Mouse (Mus musculus) thymus, adult 2 months (tissue): Measurements from ENCODE around the gene Slc12a4.

Source experiments
- CTCF ChIP-seq: fragments of 200-500 bp; IDR thresholded peaks from 2 replicates; pipeline ENCODE4 v1.5.1; 2012; ENCODE audit warnings: mild to moderate bottlenecking, control low read depth, low read length, moderate library complexity, borderline replicate concordance; ENCODE audit not compliant: control insufficient read depth, poor library complexity, insufficient read depth; ENCODE audit errors: extremely low read depth
- POLR2A ChIP-seq: fragments of 200-500 bp; IDR thresholded peaks from 2 replicates; pipeline ENCODE4 v1.6.1; 2012; ENCODE audit warnings: mild to moderate bottlenecking, low read length, control low read depth, moderate library complexity; ENCODE audit not compliant: control insufficient read depth, poor library complexity, insufficient read depth; ENCODE audit errors: extremely low read depth

DNA sequence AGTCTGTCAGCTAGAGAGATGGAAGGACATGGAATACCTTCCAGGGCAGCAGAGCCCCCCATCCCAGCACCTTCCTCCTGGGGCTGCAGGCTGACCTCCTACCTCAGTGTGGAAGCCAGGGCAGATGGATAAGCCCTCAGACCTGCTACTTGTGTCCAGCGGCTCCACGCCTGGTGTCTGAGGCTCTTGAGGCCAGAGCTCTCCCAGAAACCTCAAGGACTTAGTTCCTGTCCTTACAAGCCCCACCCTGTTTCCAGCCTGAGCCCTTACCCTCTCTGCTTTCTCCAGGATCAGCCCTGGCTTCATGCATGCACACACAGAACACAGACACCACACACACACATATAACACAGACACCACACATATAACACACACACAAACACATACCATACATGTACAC lies 25.6 kb upstream of the Slc12a4 start:
- no peak for TF ChIP-seq POLR2A
- TF ChIP-seq CTCF: no peak
